Mouse (Mus musculus) MEL (cell line): ENCODE results near the gene Plekhg2.

Source experiments
- CTCF ChIP-seq, 3 experiments: IDR thresholded peaks in 2 of 3; conservative IDR thresholded peaks in 1 of 3; 2 replicates each; pipeline ENCODE4 v1.5.1; 2011 to 2012; ENCODE audit warnings: low read length in 3 of 3, low read depth in 2 of 3, mild to moderate bottlenecking in 2 of 3, improper control_type of control experiment in 1 of 3, inconsistent platforms in 1 of 3, mixed read lengths in 1 of 3, moderate library complexity in 1 of 3; ENCODE audit not compliant: control insufficient read depth in 1 of 3, insufficient read depth in 1 of 3, poor library complexity in 1 of 3, severe bottlenecking in 1 of 3
- EP300 ChIP-seq, 2 experiments: IDR thresholded peaks; 2 replicates each; pipeline ENCODE4 v1.6.1; 2011; ENCODE audit warnings: improper control_type of control experiment in 2 of 2, low read length in 2 of 2, low read depth in 1 of 2, mild to moderate bottlenecking in 1 of 2

GRCm38 (mm10) chr7:28326457-28326856 lies 45.9 kb downstream of the Plekhg2 start:
- no peak for TF ChIP-seq EP300 (IDR thresholded peaks at IDR 0.05; ENCODE audit: low read depth in 1 of 2, low read length in 2 of 2)
- peak in 1 of 3 experiments; percentile 36; a peak in 2 of 6 replicates for TF ChIP-seq CTCF (IDR thresholded peaks at IDR 0.05 in 2 of 3, conservative IDR thresholded peaks at IDR 0.05 in 1 of 3; ENCODE audit: control insufficient read depth in 1 of 3, insufficient read depth in 1 of 3, low read depth in 2 of 3, low read length in 3 of 3, poor library complexity in 1 of 3, severe bottlenecking in 1 of 3)
